Mouse (Mus musculus): ENCODE data around the gene Esp24. TPM values are rescaled to one million over a fixed set of nuclear protein-coding genes. Genes with fewer than 3 reads are reported as not detected.
A peak's percentile ranks its signal among the peaks of the same experiment; 100 is the strongest.
"Not testable (repeated sequence)": the region's sequence is repeated elsewhere in the genome, so short reads cannot be mapped to it uniquely, and the experiment has no call there.

Gene Esp24
- polyA plus RNA-seq (2016; fragmentation: Nextera tagmentation; extraction: Ambion mirVana): not detected in 2 replicates

DNA sequence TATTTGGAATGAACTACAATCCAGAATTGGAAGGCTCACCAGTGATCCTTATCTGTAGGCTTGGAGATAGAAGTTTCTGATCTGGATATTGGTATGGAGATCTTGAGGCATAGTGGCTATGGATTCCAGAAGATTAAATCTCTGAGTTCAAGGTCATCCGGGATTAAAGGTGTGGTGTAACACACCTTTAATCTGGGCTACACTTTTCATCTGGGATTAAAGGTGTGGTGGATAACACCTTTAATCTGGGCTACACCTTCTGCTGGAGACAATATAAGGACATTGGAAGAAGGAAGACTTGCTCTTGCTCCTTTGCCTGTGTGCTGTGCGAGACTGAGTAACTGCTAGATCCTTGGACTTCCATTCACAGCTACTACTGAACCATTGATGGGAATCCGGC is at the start of gene Esp24:
TSS of gene Esp24 (plus strand) at position 301 of the 400 bp plus-strand sequence.
- not testable (repeated sequence) for H3K27me3 ChIP-seq; H3K4me2 ChIP-seq (replicated peaks); H3K9ac ChIP-seq; H3K9me3 ChIP-seq (replicated peaks); H3K4me1 ChIP-seq; H3K36me3 ChIP-seq; H3K4me3 ChIP-seq; H3K27ac ChIP-seq; ATAC-seq (ENCODE audit: low FRiP score)
- 87% methylated on average over 3 of the region's 3 CpGs for WGBS

DNA sequence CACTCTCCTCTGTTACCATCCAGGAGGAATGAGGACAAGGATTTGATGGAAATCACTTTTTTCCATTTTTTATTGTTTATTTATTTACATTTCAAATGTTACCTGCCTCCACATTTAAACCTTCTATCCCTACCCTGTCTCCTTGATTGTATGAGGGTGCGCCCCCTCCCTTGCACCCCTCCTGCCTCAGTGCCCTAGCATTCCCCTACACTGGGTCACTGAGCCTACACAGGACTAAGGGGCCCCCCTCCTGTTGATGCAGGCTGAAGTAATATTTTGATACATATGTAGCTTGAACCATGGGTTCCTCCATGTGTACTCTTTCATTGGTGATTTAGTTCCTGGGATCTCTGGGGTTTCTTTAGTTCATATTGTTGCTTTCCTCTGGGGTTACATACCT is 26.6 kb upstream of the Esp24 start:
- Histone ChIP-seq H3K9me3 (replicated peaks) (0 out of 2 replicates have a peak, but pooled peaks cover 5% of the 10 kb centered on the region), H3K27ac (no peak overlapping the region), H3K4me2 (replicated peaks) (no peak overlapping the region), H3K36me3 (no peaks in the 10 kb centered on the region), H3K4me3 (no peak overlapping the region), H3K27me3 (no peaks in the 10 kb centered on the region), H3K4me1 (no peaks in the 10 kb centered on the region), H3K9ac (no peak overlapping the region)
- 100% methylated on average over 1 of the region's 1 CpGs for WGBS
- no peak for ATAC-seq (ENCODE audit: low FRiP score)

DNA sequence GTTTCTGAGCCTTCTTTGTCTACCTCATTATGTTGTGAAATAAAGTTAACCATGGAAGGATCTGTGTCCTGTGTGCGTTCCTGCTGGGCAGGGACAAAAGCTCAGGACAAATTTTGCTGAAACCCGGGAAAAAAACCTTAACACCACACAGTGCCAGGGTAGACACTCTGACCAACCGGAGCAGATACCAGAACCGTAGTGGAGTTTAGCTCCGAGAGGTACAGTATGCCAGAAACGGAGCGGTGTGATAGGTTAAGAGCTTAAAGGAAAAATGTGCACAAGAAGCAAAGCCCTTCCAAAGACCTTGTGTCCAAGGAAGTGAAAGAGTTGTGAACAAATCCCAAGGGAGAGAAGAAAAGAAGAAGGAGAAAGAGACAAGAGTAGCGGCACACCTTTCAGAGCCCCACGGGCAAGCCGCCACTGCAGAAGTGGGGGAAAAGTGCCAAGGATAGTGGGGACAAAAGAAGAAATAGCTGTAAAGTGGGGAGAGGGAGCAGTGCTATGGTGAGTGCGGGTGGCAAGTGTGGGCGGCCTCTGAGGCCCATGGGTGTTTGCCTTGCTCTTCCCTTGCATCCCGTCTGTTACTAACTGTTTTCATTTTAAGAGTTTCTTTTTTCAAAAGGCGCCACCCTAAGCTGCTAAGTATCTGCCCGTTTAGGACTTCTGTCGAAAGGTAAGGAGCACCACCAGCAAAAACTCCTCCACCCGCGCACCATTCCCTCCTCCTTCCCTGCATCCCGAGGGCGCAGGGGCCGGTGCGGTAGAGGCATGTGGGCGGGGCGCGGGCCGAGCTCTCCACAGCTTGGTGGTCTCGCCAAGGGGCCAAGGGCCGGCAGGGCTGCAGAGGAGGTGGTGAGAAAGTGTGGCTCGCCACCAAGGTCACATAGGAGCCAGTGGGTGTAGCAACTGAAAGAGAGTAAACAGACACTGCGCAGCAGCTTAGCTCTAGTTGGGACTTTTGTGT is 25.5 kb upstream of the Esp24 start:
- Histone ChIP-seq H3K36me3 (no peaks in the 10 kb centered on the region), H3K9ac (no peak overlapping the region), H3K9me3 (replicated peaks) (0 out of 2 replicates have a peak, but pooled peaks cover 5% of the 10 kb centered on the region), H3K27me3 (no peaks in the 10 kb centered on the region), H3K27ac (no peak overlapping the region), H3K4me3 (0 out of 2 replicates have a peak overlapping the region, but pooled peaks have one; percentile 10), H3K4me1 (no peaks in the 10 kb centered on the region), H3K4me2 (replicated peaks) (peak overlapping the region; percentile 43)
- no peak for ATAC-seq (ENCODE audit: low FRiP score)
- WGBS: 38% methylated on average over 30 of the region's 30 CpGs

DNA sequence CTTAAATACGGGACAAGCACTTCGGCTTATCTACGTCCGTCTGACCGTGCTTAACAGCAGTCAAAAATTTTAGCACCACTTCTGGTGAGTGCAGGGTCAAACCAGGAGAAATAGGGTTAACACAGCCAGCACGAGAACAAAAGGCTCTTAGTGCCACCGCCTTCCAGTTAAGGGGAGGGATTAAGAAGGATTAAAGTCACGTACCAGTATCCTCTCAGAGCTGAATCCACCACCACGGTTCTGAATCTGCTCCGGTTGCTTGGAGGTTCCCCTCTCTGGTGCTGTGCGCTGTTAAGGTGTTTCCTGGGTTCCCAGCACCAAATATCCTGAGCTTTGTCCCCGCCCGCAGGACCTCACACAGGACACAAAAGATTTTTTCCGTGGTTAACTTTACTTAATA is 19.3 kb upstream of the Esp24 start:
- Histone ChIP-seq H3K9ac (no peak overlapping the region), H3K27ac (no peak overlapping the region), H3K4me3 (no peak overlapping the region), H3K27me3 (no peaks in the 10 kb centered on the region), H3K4me1 (no peaks in the 10 kb centered on the region), H3K9me3 (replicated peaks) (peaks cover 9% of the 10 kb centered on the region), H3K4me2 (replicated peaks) (no peak overlapping the region), H3K36me3 (no peaks in the 10 kb centered on the region)
- ATAC-seq (ENCODE audit: low FRiP score): no peak
- 61% methylated on average over 14 of the region's 14 CpGs for WGBS

DNA sequence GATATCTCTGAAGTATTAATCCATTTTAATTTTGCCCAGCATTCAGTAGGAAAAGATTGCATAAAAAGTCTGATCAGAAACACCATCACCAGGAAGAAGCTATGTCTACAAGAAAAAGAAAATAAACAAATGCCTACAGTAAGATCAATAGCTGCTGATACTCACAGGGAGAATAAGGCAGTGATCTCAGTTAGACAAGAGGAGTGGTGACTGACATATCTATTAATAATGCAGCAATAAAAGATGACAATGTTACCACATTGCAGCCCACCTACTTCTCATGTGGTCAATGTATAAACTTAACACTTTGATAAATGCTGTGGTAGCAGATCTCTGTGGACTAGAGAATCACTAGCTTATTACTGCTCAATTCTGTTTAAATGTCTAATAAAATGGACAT is 6.7 kb downstream of the Esp24 start, which contains the start of gene Gm21903:
TSS of gene Gm21903 (minus strand) at position 101 of the 400 bp plus-strand sequence.
- Histone ChIP-seq H3K4me1 (no peaks in the 10 kb centered on the region), H3K9ac (no peak within 1 kb of the TSS), H3K36me3 (no peaks in the 10 kb centered on the region), H3K27ac (no peak within 1 kb of the TSS), H3K27me3 (no peaks in the 10 kb centered on the region), H3K4me3 (no peak within 1 kb of the TSS), H3K4me2 (replicated peaks) (no peak within 1 kb of the TSS), H3K9me3 (replicated peaks) (no peaks in the 10 kb centered on the region)
- ATAC-seq (ENCODE audit: low FRiP score): no peak

DNA sequence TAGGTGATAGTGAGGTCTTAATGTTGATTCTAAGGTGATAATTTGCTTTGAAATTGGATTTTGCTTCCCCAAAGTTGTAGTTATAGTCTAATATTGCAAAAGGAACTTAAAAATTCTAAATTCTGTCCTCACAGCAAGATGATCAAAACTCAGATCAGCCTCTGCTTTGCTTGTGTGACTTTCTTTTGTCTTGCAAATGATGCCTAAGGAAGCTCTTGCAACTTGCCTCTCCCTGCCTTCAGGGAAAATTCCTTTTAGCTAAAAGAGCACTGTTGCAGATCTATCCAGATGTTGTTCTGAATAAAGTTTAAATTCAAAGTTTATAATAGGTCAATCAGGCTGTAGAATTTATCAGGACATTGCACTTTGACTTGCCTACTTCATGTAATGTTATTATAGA is 27.1 kb downstream of the Esp24 start:
- H3K4me3 ChIP-seq: no peak overlapping the region
- no peaks in the 10 kb centered on the region for H3K36me3 ChIP-seq
- no peak overlapping the region for H3K27ac ChIP-seq
- H3K9me3 ChIP-seq (replicated peaks): peaks cover 10% of the 10 kb centered on the region
- no peaks in the 10 kb centered on the region for H3K27me3 ChIP-seq
- no peak overlapping the region for H3K4me2 ChIP-seq (replicated peaks)
- ATAC-seq (ENCODE audit: low FRiP score): no peak
- no peaks in the 10 kb centered on the region for H3K4me1 ChIP-seq
- no peak overlapping the region for H3K9ac ChIP-seq

DNA sequence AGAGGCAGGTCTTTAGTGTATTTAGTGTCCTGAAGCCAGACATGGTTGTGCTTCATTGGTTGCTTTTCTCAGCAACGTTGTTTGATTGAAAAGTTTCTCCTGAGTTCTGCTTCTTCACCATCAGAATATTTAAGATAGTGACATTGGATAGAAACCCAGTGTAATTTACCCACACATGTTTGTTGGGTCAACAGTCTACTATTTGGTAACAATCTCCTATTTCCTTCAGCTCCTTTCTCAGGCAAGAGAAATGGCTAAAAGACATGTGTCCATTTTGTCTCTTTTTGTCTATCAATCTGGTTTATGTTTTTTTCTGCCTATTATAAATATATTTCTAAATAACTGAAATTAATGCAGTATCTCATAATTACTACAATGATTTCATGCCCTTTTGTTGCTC is 40.4 kb downstream of the Esp24 start, which contains the start of gene Esp23:
TSS of gene Esp23 (minus strand) at position 101 of the 400 bp plus-strand sequence.
- H3K4me3 ChIP-seq: no peak within 1 kb of the TSS
- no peak within 1 kb of the TSS for H3K4me2 ChIP-seq (replicated peaks)
- 61% methylated on average over 1 of the region's 1 CpGs for WGBS
- H3K9me3 ChIP-seq (replicated peaks): peaks cover 4% of the 10 kb centered on the region
- H3K27me3 ChIP-seq: no peaks in the 10 kb centered on the region
- H3K27ac ChIP-seq: no peak within 1 kb of the TSS
- ATAC-seq (ENCODE audit: low FRiP score): no peak
- no peaks in the 10 kb centered on the region for H3K4me1 ChIP-seq
- H3K9ac ChIP-seq: no peak within 1 kb of the TSS
- H3K36me3 ChIP-seq: no peaks in the 10 kb centered on the region

Other genes starting within 250 kb of the Esp24 start
- gene Gm21903, start 6.6 kb downstream of the Esp24 start, polyA plus RNA-seq (2016; fragmentation: Nextera tagmentation; extraction: Ambion mirVana): not detected in 2 replicates
- not detected in 2 replicates for gene Esp23, start 40.3 kb downstream of the Esp24 start, polyA plus RNA-seq (2016; fragmentation: Nextera tagmentation; extraction: Ambion mirVana)
- gene Esp22, start 58.6 kb downstream of the Esp24 start, polyA plus RNA-seq (2016; fragmentation: Nextera tagmentation; extraction: Ambion mirVana): not detected in 2 replicates